Mouse (Mus musculus): Measurements from ENCODE around the gene Kbtbd13.

- no peak for TF ChIP-seq CTCF (IDR thresholded peaks at IDR 0.05; ENCODE audit: low read depth, low read length)
- TF ChIP-seq EP300 (IDR thresholded peaks at IDR 0.05; ENCODE audit: insufficient read depth, low read depth, low read length), result no peak
Measured at GRCm38 (mm10) chr9:65410378-65410777, 18.9 kb upstream of the Kbtbd13 start.

All from ES-Bruce4 (cell line).